Mouse (Mus musculus) frontal cortex, adult (tissue): ENCODE data around the gene Gm47995.
"Not testable (repeated sequence)": the region's sequence is repeated elsewhere in the genome, so short reads cannot be mapped to it uniquely, and the experiment has no call there.

Experiments
- ATAC-seq: cut with Nextera tagmentation; 2 replicates; pipeline ENCODE4 v1.9.2; 2017; ENCODE audit warnings: mild to moderate bottlenecking, moderate library complexity, mixed read lengths; ENCODE audit not compliant: low TSS enrichment

The Gm47995 gene

DNA sequence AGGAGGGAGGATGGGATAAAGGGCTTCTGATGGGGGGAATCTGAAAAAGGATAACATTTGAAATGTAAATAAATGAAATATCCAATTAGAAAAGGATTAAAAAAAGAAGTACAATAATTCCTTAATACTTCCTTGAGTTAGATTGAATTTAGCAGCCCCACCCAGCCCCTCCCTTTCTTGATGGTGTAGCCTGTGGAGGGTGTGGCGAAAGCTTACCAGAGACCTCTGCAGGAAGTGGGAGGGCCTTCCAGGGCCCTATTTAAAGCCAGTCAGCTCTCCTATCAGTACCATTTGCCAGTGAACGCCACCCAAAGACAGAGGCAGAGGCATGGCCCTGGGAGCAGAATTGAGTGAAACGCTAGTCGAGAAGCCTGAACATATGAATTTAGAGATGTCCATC, at the start of gene Gm47995:
Gm47995 (plus strand) TSS at position 329 of the 400 bp plus-strand sequence.
- ATAC-seq = not testable (repeated sequence)

DNA sequence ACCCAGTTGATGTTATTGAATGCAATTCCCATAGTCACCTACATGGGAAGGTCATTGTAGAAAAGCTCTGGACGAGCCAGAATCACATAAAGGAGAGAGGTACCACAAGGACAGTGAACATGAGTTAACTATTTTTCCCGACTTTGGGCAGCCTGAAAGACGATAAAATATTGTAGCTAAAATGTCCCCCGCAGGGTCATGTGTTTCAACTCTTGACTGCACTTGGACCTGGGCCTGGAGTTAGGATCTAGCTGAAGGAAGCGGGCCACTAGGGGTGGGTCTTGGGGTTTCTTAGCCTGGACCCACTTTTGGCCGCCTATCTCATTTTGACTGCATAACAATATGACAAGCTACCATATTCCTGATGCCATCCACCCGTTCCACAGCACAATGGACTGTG, 48.0 kb upstream of the Gm47995 start:
- no peak for ATAC-seq

DNA sequence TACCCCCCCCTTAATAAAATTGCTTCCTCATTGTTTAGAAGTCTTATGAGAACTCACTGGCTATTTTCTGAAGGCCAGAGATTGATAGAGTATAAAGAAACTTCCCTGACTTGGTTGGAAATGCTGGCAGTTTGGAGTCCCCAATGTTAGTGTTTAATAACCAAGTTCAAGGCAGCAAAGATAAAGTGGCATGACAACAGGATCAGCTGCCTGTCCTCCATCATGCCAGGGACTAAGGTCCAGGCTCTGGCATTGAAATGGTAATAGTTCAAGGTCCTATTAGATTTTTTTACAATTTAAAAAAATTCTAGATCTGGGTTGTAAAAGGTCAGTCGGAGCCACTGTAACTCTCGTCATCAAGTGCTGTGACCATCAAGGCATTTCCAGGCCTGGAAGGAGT, 47.2 kb upstream of the Gm47995 start:
- no peak for ATAC-seq

DNA sequence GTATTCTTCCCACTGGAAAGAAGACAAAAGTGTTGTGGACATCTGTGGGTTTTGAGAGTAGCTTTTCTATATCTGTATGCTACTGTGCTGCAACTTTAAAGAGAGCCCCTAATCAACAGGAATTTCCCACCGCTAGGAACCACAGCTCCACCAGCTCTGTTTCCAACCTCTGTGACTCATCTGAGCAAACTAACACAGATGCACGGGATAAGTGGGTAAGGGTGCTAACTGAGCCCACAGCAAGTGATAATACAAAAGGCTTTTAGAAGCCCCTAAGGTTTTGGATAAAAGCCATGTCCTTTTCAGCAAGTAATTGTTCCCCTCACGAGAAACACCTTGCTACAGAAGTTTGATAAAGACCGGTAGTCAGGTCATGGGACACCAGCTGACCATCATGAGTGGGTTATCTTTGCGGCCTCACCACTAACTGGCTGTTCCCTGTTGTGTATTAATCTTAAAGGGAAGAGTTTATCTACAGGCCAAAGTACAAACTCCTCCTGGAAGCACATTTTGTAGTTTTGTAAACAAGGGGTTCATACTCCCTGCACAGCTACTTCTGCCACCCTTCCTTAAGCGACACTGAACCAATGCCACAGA, 45.1 kb upstream of the Gm47995 start:
- no peak for ATAC-seq

DNA sequence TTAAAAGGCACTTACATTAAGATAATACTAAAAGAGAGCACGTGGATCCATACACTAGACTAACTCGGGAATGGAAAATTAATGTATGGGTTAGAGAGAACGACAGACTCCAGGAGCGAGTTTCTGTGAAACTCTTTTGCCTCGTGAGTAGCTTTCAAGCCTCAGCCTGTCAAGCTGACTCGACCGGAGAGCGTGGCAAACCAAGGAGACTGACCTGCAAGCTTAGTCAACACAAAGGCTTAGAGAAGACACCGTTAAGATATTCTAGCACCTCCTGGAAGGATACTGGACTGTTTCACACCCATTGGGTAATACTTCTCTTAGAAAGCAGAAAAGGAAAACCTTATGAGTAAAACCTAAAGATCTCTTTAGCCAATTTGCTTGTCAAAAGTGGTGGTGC, 44.1 kb upstream of the Gm47995 start:
- ATAC-seq = not testable (repeated sequence)

DNA sequence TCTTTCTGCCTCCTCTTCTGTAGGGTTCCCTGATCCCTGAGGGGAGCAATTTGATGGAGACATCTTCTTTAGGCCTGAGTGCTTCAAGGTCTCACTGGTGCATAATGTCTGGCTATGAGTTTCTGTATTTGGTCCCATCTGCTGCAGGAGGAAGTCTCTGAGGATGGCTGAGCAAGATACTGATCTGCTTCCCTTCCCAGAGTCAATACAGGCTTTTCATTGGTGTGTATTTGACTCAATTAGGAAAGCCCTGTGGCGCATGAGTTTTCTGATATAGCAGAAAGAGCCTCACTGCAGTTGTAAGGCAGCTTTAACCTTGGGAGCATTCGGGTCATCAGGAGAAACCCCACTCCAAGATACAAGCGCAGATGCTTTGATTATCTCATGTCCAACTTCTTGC, 42.1 kb upstream of the Gm47995 start:
- no peak for ATAC-seq

DNA sequence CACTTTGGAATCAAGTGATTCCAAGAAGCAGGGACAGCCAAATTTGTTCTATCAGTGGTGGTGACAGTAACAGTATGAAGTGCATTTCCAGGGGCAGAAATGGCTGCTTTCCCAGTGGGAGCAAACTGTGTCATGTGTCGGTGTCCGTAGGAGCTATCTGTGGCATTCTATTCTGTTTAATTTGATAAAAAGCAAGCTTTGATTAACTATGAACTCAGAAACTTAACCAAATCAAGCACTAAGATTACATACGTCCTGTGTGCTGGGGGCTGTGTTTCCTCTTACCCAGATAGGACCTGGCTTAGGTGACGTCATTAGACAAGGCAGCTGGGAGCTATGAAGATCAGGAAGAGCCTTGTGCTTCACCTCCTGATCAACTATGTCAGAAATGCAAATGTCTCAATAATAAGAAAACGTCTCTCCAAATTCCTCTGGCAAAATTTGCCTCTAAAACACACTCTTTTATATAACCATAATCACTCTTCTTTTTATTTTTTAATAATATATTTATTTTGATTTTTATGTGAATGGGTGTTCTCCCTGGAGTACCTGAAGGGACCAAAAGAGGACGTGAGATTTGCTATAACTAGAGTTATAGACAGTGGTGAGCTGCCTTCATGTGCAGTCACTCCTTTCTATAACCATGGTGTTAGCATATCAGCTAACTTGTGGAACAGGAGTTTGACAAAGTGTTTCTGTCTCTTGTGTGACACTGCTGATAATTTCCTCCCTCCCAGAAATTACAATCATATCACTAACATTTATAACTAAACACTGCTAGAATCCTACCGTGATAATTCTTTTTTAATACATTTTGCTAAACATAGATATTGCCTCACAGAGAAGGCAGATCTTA, 41.2 kb upstream of the Gm47995 start:
- ATAC-seq = no peak

DNA sequence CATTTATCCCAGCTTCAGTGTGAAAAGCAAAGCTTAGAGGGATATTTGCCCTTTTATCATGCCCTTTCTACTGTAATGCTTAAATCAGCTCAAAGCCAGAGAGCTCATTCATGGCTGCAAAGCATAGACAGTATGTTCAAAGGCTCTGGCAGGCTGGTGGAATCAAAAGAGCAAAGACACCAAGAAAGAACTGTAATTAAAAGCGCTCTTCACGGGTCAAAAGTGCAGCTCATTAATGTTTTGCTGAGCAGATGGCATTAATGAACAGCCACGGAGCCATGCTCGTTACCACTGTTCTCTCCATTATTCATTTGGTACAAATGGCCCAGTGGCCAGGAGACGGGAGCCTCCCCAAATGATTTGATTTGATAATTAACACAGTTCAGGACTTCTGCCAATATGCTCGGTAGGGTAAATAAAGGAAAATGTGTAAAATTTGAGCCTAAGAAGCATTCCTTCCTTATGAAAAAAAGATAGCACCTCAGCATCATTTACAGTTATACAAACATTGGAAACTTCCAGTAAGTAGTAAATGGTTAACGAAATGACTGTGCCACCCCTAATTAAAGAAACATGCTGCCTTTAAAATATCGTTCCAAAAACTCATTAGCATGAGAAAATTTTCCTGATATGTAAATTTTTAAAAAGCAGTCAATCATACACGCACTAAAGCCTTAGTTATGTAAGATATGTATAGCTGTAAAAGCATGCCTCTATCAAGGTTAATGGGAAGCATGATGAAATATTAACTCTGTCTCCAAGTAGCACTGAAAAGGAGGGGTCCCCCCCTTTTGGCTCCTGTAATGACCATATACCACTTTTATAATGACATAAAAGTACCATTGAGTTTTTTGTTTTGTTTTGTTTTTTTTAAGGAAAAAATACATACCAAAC, 40.0 kb upstream of the Gm47995 start:
- ATAC-seq = no peak

DNA sequence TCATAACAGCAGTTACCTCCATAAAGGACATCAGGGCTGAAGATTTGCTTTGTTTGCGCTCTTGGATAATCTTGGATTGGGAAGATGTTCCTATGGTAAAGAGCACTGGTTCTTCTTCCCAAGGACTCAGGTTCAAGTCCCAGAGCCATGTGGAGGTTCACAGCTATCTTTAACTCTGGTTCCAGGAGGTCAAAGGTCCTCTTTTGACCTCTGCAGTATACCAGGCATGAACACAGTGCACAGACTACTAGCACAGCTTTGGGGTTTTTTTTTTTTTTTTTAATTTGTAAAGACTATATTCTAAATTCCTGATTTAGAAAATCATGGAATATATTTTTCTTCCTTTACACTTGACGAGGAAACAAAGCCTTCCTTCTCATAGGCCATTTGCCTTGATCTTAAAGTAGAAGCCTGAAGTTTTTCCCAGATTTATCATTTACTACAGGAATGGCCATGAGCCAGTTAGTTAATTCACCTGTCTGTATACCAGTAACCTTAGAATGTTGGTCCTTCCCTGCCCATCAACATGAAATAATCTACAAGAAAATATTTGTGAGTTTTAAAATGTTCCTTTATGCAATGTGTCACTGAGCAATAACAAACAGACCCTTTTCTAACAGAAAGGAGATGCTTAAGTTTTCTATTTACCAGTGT, 39.3 kb upstream of the Gm47995 start:
- no peak for ATAC-seq

DNA sequence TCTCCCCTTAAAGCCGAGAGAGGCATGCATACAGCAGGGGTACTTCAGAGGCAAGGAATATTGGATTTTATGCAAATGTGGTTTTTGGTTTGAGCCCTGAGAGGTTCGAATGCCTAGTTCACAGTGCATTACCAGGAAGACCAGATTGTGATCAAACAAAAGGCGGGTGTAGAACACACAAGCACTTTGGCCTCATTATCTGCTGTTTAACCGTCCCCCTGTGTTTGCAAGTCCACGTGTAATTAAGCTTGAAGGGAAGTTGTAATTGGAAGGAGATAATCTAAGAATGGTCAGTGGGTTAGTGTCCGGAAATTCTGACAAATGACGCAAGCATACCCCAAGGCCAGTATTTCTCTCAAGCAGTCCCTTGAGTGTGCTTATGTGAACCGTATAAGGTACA, 32.2 kb upstream of the Gm47995 start:
- ATAC-seq = no peak

DNA sequence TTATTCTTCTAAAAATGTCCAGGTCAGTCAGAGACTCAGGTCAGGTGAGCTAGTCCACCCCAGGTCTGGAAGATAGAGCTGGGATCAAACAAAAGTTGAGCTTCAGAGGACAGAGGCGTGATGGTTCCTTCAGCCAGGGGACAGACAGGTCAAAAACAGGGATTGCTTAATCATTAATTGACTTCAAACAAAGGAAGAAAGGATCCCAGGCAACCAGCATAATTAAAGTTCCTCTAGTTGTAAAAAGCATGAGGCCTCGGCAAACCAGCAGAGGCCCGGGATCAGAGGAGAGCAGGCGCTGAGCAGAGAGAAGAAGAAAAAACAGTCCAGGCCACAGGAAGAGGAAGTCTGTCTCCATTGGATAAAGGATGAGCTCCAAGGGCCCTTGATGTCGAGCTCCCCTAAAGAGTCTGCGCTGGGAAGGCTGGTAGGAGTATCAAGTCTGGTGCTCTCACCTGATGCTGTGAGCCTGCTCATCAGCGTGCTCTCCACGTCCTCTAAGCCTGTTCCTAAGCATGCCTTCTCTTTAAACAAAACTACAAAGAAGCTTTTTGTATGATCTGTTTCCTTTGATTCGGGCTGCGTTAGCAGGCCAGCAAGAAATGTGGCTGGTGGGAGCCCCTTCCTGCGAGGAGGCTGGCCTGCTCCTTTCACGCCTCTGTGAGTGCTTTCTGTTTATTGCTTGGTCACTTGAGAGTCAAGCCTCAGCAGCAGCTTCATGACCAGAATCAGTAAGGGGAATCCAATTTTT, 30.8 kb upstream of the Gm47995 start:
- ATAC-seq = 0 out of 2 replicates have a peak, but pooled peaks have one; percentile 16

DNA sequence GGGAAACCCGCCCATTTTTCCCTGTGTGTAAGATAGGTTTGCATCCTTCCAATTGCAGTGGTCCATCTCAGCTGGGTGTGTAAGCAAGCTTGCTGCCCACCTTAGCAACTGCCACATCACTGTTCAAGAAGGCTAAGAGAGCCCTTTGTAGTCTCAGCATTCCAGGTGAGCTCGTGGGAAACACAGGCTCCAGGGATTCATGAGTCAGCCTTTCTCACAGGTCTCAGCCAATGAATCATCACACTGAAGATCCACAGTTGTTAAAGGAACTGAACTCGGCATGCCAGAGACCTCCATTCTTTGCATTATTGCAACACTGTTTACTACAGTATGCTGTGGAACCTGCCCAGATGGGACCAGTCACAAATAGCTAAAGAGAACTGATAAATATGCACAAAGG, 29.6 kb upstream of the Gm47995 start:
- ATAC-seq = peak; percentile 28; the same call in 1 of the 2 replicates

DNA sequence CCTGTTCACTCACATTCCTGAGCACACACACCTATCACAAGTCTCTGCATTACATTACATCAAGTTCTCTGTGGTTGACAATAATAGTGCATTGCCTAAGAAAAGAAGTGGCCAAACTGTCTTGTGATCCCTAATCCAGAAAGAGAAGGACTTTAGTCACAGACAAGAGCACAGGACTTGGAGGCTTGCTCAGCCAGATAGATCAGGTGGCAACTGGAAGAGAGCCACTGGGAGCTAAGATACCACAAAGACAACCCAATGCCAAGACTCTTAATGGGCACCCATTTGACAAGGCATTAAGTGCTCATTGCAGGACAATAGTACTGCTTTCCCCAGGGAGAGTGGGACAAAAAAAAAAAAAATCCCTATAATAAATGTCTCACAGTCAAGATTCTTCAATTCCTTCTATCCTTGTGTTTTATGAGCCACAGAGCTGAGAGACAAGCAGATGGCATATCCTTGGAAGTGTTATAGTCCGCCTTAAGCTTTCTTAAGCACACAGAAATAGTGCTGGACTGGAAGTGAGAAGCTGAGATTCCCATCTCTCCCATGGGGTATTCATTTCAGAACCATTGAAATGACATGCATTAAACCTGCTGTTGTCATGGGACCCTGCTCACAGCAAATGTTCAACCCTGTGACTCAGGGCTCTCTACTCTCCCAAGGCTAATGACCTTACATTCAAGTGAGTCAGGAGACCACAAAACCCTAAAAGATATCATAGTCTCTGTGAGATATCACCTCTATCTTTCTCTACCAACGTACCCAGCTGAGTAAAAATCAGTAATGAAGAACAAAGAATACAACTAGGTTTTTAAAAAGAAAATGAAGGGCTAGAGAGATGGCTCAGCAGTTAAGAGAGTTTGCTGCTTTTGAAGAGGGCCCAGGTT, 26.4 kb upstream of the Gm47995 start:
- peak; percentile 99 for ATAC-seq

DNA sequence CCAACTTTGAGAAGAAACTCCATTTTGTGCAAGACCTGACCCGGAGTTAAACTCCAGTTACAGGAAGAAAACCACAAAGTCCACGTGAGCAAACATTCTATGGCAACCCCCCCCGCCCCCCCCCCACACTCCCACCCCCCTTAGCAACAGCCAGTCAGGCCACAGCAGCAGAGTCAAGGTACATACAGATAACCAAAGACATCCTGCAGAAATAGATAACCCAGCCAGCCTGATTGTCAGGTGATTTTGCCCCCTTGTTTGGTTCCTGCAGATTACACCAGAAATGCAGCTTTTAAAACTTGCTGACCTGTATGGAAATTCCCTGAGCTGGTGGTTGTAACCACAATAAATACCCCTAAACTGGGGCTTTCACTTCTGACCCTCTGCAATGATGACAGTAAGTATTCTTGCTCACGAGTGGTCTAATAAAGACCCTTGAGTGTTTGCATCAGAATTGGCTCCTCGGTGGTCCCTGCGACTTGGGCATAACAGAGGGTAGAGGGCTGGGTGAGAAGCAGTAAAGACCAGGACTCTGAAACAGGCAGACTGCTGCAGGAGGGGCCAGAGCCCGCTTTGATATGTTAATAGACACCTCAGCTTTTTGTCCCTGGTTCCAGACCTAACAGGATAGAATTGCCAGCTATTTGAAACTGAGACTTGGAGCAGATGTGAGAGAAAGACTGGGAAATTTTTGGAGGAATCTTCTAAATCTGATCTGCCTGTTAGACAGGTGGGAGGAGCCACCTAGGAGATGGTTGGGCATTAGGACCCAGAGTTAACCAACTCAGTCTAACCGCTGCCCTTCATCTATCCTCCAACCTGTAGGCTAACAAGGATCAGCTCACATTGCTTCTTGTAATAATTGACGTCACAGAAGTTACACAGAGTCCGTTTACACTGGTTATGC, 21.0 kb upstream of the Gm47995 start:
- no peak; the same call in 1 of the 2 replicates for ATAC-seq

DNA sequence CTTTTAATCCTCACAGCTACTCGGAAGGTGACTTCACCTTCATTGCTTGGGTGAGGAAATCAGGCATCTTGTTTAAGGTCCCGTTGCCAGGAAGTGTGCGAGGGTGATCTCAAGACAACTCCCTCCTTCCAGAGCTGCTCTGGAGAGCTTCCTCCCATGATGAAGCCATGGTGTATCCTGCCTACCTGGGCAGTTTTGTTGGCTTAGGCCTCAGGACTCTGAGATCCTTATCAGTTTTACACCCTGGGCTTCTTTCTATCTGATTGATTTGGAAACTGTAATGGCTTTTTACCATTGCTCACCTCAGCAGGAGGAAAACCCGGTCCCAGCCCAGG, 20.3 kb upstream of the Gm47995 start:
- ATAC-seq = no peak

DNA sequence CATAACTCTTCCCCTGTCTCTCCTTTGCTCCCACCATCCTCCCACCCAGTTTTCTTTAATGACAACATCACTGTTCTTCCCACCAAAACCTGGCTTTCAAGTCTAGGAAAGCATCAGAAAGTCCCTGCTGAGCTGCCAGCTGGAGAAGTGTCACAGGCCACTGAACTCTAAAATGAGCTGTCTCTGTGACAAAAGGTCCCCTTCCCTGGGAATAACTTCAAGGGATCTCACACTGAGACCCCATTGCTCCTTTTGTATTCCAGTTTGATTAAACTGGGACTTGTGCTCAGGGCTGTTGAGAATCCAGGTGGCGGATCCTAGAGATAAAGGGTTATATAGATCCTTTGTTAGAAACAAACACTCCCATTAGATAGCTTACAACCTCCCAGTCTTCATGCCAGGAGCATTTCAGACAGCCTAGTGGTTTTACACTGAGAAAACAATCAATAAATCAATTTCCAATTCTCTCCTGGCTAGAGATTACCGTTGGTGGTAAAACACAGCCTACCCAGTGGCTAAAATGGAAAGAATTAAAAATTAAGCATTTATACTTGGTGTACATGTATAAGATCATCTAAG, 19.7 kb upstream of the Gm47995 start:
- no peak for ATAC-seq

DNA sequence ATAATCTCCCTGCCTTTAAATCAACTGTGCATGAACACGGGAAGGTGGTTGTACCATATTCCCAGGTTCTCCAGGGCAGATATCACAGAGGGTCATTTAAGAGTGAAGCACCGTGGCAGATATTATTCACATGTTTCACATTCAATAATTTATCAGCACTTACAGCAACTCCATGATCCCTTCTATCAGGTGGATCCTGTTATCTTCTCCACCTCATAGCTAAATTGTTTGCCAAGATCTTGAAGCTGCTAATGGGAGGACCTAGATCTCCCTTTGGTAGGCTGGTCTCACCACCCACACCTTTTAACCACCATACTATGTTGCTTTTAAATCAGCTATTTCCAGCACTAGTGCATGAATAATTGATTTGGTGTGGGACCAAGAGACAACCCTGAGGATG, 18.1 kb upstream of the Gm47995 start:
- no peak for ATAC-seq

DNA sequence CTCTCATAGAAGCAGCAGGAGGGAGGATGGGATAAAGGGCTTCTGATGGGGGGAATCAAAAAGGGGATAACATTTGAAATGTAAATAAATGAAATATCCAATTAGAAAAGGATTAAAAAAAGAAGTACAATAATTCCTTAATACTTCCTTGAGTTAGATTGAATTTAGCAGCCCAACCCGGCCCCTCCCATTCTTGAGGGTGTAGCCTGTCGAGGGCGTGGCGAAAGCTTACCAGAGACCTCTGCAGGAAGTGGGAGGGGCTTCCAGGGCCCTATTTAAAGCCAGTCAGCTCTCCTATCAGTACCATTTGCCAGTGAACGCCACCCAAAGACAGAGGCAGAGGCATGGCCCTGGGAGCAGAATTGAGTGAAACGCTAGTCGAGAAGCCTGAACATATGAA, 16.0 kb upstream of the Gm47995 start, which contains the start of gene Gm47985:
Gm47985 (plus strand) TSS at position 272 of the 400 bp plus-strand sequence.
- not testable (repeated sequence) for ATAC-seq

DNA sequence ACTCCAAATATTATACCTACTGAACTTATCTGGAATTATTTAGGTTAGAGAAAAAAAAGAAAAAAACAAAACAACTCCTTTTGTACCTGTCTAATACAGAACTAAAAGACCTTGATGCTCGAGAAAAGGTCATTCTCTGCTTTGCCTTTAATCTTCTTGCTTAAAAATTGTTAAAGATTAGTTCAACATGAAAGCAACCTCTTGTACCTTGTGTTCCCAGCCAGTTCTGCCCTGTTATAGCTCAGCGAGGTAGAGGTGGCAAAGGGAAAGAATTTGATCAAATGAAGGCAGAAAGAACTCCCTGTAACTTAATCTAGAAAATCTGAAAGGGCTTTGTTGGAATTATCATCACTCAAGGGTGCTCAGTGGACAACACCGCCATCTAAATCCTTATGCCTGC, 12.1 kb upstream of the Gm47995 start:
- ATAC-seq = not testable (repeated sequence)
